Mouse (Mus musculus) embryonic facial prominence, embryonic 10.5 days (tissue): ENCODE results near the gene Msh2. TPM values are rescaled to one million over a fixed set of nuclear protein-coding genes. Genes with fewer than 3 reads are reported as not detected.
A peak's percentile ranks its signal among the peaks of the same experiment; 100 is the strongest.

Source experiments
- DNase-seq: peaks from one replicate; pipeline ENCODE4 v3.0.0-alpha.2; 2017; ENCODE audit warnings: low spot score
- H3K27ac ChIP-seq: fragments of 300-500 bp; sonication (generic); replicated peaks from 2 replicates; pipeline ENCODE4 v1.5.1; 2016; ENCODE audit warnings: mild to moderate bottlenecking
- H3K27me3 ChIP-seq: fragments of 300-500 bp; sonication (generic); replicated peaks from 2 replicates; pipeline ENCODE4 v1.6.1; 2016; ENCODE audit warnings: low read depth, mild to moderate bottlenecking; ENCODE audit not compliant: poor library complexity, severe bottlenecking
- H3K36me3 ChIP-seq: fragments of 300-500 bp; sonication (generic); replicated peaks from 2 replicates; pipeline ENCODE4 v1.6.1; 2016; ENCODE audit warnings: mild to moderate bottlenecking, moderate library complexity
- H3K4me1 ChIP-seq: fragments of 300-500 bp; sonication (generic); 2 replicates; pipeline ENCODE4 v1.6.1; 2016
- H3K4me3 ChIP-seq: fragments of 300-500 bp; sonication (generic); 2 replicates; pipeline ENCODE4 v1.5.1; 2016; ENCODE audit warnings: mild to moderate bottlenecking, moderate library complexity
- H3K9me3 ChIP-seq: fragments of 300-500 bp; sonication (generic); 2 replicates; pipeline ENCODE4 v1.6.1; 2016; ENCODE audit warnings: mild to moderate bottlenecking
- WGBS: fragments of 180-500 bp; shearing (Covaris S2); methylation state at CpG from one replicate; pipeline ENCODE4 v1.1.7; 2016; 5-methylcytosine and 5-hydroxymethylcytosine counted together
- polyA plus RNA-seq: library from polyadenylated mRNA; unstranded; fragments of >200 nt; fragmentation: Nextera tagmentation; extraction: Ambion mirVana; gene quantifications from 2 replicates; pipeline ENCODE4 v1.2.1, GENCODE M21; 2016

Gene Msh2
- polyA plus RNA-seq, 1 experiment from 2014 or later: 124 TPM

DNA sequence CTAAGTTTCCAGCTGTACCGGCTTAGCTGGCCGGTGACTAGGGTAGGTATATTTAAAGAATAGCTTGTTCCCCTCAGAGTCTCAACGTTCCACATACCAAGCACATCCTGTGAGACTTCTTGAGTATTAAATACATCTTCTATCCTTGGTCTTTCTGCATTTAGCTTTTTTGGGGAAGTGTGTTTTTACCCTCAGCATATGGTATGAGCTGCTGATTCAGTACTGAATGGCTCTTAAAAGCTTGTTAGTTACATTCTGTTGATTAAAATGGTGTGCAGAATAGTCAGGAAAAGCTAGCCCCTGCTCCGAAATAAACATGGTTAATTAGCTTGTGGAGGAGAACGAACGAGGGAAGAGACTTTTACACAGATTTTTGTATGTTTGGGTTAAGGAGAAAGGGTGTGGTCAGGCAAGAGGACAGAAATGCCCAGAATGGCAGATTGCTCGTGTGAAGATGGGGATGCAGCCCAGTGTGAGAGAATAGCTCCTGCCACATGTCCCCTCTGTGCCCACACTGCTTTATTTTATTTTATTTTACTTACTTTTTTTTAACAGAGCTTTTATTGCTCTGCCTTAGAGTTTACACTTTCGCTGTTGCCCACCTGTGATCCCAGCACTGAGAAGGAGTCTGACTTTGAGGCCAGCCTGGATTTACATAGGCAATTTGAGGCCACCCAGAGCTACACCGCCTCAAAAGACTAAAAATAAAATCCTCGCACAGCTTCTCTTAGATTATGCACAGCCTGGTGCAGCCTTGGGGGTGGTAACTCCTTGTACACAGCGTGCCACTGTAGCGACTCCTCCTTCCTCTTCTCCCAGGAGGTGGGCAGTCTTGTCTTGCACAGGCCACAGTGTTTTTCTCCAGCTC is 54.6 kb downstream of the Msh2 start:
- H3K36me3 ChIP-seq: peaks cover 58% of the 10 kb centered on the region
- H3K27ac ChIP-seq: no peak overlapping the region
- H3K27me3 ChIP-seq: no peaks in the 10 kb centered on the region
- 91% methylated on average over 12 of the region's 12 CpGs for WGBS
- no peaks in the 10 kb centered on the region; the same call in 1 of the 2 replicates for H3K4me1 ChIP-seq
- no peak for DNase-seq
- H3K9me3 ChIP-seq: no peaks in the 10 kb centered on the region
- H3K4me3 ChIP-seq: no peak overlapping the region

- Histone ChIP-seq H3K9me3 (no peaks in the 10 kb centered on the region), H3K27ac (no peak overlapping the region), H3K4me3 (no peak overlapping the region), H3K27me3 (no peaks in the 10 kb centered on the region), H3K36me3 (peaks cover 5% of the 10 kb centered on the region), H3K4me1 (no peaks in the 10 kb centered on the region)
- 77% methylated on average over 4 of the region's 4 CpGs for WGBS
- no peak for DNase-seq
Measured at GRCm38 (mm10) chr17:87731962-87732361, 59.8 kb downstream of the Msh2 start.

GRCm38 (mm10) chr17:87734471-87734870 is 62.3 kb downstream of the Msh2 start:
- Histone ChIP-seq H3K9me3 (no peaks in the 10 kb centered on the region), H3K4me1 (no peaks in the 10 kb centered on the region), H3K27ac (no peak overlapping the region), H3K27me3 (no peaks in the 10 kb centered on the region), H3K36me3 (no peaks in the 10 kb centered on the region), H3K4me3 (no peak overlapping the region)
- no peak for DNase-seq
- WGBS: 89% methylated on average over 8 of the region's 8 CpGs

DNA sequence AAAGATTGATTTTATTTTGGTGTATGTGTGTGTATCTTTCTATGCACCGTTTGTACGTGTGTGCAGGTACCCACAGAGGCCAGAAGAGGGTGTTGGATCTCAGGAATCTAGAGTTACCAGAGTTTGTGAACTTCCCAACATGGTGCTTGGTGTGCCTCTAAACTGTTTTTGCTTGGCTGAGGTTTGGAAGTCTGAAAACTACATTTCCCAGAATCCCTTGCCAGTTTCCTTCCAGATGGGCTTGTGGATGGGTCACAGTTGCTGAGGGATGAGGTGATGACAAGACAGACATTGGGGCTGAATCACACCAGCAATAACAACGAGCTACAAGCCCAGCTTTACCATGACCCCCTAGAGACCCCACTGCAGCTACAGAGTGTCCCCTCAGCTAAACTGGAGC is 65.0 kb downstream of the Msh2 start:
- no peaks in the 10 kb centered on the region for H3K9me3 ChIP-seq
- peaks cover 8% of the 10 kb centered on the region for H3K4me1 ChIP-seq
- H3K4me3 ChIP-seq: no peak overlapping the region
- H3K27me3 ChIP-seq: 0 out of 2 replicates have a peak, but pooled peaks cover 7% of the 10 kb centered on the region
- 77% methylated on average over 3 of the region's 3 CpGs for WGBS
- no peaks in the 10 kb centered on the region for H3K36me3 ChIP-seq
- no peak for DNase-seq
- H3K27ac ChIP-seq: no peak overlapping the region

- peaks cover 31% of the 10 kb centered on the region for H3K27me3 ChIP-seq
- WGBS: 34% methylated on average over 1 of the region's 1 CpGs
- no peak overlapping the region for H3K4me3 ChIP-seq
- peaks cover 12% of the 10 kb centered on the region for H3K4me1 ChIP-seq
- no peak overlapping the region for H3K27ac ChIP-seq
- no peaks in the 10 kb centered on the region for H3K9me3 ChIP-seq
- no peak for DNase-seq
- H3K36me3 ChIP-seq: no peaks in the 10 kb centered on the region
Measured at GRCm38 (mm10) chr17:87739835-87740234, 67.7 kb downstream of the Msh2 start.

- peaks cover 7% of the 10 kb centered on the region; the same call in 1 of the 2 replicates for H3K9me3 ChIP-seq
- peaks cover 31% of the 10 kb centered on the region for H3K4me1 ChIP-seq
- peak; percentile 45 for DNase-seq
- 15% methylated on average over 32 of the region's 32 CpGs for WGBS
- peak overlapping the region; percentile 67 for H3K4me3 ChIP-seq
- 0 out of 2 replicates have a peak overlapping the region, but pooled peaks have one; percentile 61 for H3K27ac ChIP-seq
- H3K36me3 ChIP-seq: no peaks in the 10 kb centered on the region
- peaks cover 70% of the 10 kb centered on the region for H3K27me3 ChIP-seq
Measured at GRCm38 (mm10) chr17:87744985-87745925, 73.1 kb downstream of the Msh2 start.

- Histone ChIP-seq H3K27ac (peak overlapping the region; percentile 61), H3K9me3 (peaks cover 7% of the 10 kb centered on the region; the same call in 1 of the 2 replicates), H3K4me3 (peak overlapping the region; percentile 67), H3K27me3 (peaks cover 67% of the 10 kb centered on the region), H3K4me1 (peaks cover 31% of the 10 kb centered on the region), H3K36me3 (no peaks in the 10 kb centered on the region)
- WGBS: 5% methylated on average over 101 of the region's 101 CpGs
- DNase-seq: peak; percentile 68
Measured at GRCm38 (mm10) chr17:87745926-87746888, 74.1 kb downstream of the Msh2 start.

DNA sequence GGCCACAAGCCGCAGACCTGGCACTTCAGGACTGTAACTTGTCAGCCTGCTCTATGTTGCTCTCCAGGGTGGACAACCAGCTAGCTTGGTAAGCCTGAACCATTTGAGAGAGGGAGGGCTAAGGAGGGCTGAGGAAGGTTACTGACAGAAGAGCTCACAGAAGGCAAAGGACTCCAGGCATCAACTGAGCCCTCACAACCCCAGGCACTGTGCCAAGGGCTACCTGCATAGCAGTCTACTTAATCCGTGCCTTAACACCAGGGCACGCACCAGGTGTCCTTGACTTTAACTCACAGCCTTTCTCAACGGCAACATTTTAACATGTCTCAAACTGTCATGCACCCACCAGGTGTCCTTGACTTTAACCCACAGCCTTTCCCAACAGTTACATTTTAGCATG is 88.2 kb downstream of the Msh2 start:
- H3K4me1 ChIP-seq: no peaks in the 10 kb centered on the region
- no peak overlapping the region for H3K4me3 ChIP-seq
- no peaks in the 10 kb centered on the region for H3K9me3 ChIP-seq
- no peak for DNase-seq
- H3K36me3 ChIP-seq: no peaks in the 10 kb centered on the region
- WGBS: 87% methylated on average over 4 of the region's 4 CpGs
- no peaks in the 10 kb centered on the region for H3K27me3 ChIP-seq
- no peak overlapping the region for H3K27ac ChIP-seq

DNA sequence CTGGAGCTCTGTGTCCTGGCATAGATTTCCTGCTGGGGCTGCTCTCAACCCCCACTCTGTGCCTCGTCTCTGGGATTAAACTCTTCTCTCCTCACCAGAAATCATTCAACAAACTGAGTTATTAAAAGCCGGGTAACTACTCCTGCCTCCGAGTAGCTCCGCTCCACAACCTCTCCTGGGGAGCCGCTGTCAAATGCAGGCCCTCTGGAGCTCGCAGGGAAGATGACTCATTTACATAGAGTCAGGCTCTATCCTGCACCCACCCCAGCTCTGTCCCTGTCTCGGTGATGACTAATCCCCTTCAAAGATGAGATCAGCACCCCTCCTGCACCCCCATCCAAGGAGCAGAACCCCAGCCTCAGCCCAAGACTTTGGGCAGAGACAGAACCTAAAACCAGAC is 91.0 kb downstream of the Msh2 start:
- 46% methylated on average over 7 of the region's 7 CpGs for WGBS
- no peaks in the 10 kb centered on the region for H3K9me3 ChIP-seq
- DNase-seq: no peak
- no peaks in the 10 kb centered on the region for H3K36me3 ChIP-seq
- no peak overlapping the region for H3K4me3 ChIP-seq
- no peaks in the 10 kb centered on the region for H3K4me1 ChIP-seq
- H3K27ac ChIP-seq: no peak overlapping the region
- no peaks in the 10 kb centered on the region for H3K27me3 ChIP-seq

DNA sequence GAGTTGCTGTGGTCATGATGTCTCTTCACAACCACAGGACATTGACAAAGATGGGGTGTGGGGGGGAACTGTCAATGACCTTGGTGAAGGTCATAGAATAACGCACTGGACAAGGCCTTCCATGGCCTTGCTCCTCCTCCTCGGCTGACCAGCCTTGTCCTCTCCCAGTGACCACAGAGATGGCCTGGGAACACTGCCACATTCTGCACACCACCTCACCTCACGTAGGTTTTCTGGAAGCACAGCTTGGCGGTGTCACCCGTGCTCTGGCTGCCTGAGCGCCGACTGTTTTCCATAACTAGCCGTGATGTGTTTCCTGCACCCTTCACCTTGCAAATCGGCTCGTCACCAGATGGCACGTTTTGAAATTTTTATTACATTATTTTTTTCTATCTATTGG is 92.9 kb downstream of the Msh2 start:
- 95% methylated on average over 11 of the region's 11 CpGs for WGBS

DNA sequence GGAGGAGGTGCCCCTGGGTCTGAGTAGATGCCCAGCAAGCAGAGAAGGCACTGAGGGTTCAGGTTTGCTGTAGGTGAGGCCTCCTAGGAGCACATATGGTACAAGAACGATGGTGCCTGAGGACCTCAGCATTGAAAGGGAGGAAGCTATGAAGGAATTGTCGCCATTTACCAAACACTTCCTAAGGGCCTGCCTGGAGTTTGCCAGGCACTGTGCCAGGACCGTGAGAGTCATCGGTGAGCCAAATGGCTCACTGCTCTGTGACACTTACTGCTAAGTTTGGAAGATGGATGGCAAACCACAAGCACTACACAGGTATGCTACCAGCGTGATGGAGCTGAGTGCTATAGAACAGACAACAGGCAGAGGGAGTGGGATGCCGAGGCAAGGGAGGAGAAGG is 94.8 kb downstream of the Msh2 start:
- no peak for DNase-seq
- Histone ChIP-seq H3K27ac (no peak overlapping the region), H3K27me3 (no peaks in the 10 kb centered on the region), H3K4me3 (no peak overlapping the region), H3K36me3 (no peaks in the 10 kb centered on the region), H3K4me1 (no peaks in the 10 kb centered on the region), H3K9me3 (no peaks in the 10 kb centered on the region)
- 90% methylated on average over 6 of the region's 6 CpGs for WGBS

More for the DNA sequence above, 92.9 kb downstream of the Msh2 start:
- Histone ChIP-seq H3K4me3 (no peak overlapping the region), H3K36me3 (no peaks in the 10 kb centered on the region), H3K27me3 (no peaks in the 10 kb centered on the region), H3K27ac (no peak overlapping the region), H3K4me1 (no peaks in the 10 kb centered on the region), H3K9me3 (no peaks in the 10 kb centered on the region)
- DNase-seq: no peak

- DNase-seq: no peak
- H3K4me1 ChIP-seq: no peaks in the 10 kb centered on the region
- H3K27ac ChIP-seq: no peak overlapping the region
- H3K9me3 ChIP-seq: no peaks in the 10 kb centered on the region
- H3K27me3 ChIP-seq: no peaks in the 10 kb centered on the region
- no peak overlapping the region for H3K4me3 ChIP-seq
- 46% methylated on average over 5 of the region's 5 CpGs for WGBS
- H3K36me3 ChIP-seq: no peaks in the 10 kb centered on the region
Measured at GRCm38 (mm10) chr17:87770766-87771165, 98.6 kb downstream of the Msh2 start.
